Mouse (Mus musculus) T-helper 2 cell (primary cell): ENCODE data around the gene Zfp14.

Experiments
- in situ Hi-C: fragments of 300-600 bp; cut with MboI, MseI; formaldehyde crosslinking; loops from one replicate; pipeline ENCODE4 v1.15.1; 2025; ENCODE audit warnings: high pct_unique_total_duplicates

The Zfp14 gene

DNA sequence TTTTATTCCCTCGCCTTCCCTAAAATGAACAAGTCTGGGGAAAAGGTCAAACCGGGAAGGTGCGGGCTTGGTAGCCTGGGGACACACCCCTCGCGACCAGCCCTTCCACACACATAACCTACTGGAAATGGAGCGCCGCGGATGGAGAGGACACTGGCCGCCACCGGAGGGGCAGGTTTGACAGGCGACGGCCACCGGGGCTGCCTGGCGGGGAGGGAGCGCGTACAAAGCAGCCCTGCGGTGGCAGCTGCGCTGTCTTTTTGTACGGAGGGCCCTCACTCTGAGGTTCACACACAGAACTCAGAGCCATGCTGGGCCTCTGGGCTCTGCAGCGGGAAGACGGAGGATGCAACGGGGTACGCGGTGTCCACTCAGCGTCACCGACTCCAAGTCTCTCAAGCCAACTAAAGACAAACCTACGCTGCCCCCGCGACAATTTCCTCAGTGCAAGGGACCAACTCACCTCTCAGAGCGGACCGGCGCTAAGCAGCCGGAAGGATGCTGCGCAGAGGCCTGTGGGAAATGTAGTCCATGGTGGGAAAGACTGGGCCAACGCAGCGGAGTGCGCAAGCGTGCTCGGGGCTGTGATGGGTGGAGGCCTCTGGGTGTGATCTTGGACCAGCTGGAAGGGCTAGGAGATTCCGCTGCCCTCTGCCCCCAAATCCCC lies at the start of gene Zfp14:
Gene Zfp14 (minus strand): TSS at position 499 of the 667 bp plus-strand sequence.
- in situ Hi-C loops = no loop called here

DNA sequence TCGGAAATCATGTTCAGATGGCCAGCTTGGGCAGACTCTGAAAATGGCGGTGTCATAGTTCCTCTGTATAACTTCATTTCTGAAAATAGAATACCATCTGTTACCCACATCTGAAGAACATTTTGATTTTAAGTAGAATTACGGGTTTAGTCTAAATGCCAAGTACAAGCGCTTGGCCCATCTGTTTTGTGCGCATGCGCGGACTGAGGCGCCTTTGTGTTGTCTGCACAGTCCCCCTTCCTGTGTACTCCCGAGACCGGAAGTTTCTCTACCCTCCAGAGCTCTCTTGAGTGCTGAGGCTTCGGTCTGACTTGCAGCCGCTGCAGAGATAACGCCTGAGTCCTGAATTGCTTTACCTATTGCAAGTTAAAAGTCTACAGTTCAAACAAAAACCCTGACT lies 48.1 kb upstream of the Zfp14 start:
- in situ Hi-C loops = no loop called here

DNA sequence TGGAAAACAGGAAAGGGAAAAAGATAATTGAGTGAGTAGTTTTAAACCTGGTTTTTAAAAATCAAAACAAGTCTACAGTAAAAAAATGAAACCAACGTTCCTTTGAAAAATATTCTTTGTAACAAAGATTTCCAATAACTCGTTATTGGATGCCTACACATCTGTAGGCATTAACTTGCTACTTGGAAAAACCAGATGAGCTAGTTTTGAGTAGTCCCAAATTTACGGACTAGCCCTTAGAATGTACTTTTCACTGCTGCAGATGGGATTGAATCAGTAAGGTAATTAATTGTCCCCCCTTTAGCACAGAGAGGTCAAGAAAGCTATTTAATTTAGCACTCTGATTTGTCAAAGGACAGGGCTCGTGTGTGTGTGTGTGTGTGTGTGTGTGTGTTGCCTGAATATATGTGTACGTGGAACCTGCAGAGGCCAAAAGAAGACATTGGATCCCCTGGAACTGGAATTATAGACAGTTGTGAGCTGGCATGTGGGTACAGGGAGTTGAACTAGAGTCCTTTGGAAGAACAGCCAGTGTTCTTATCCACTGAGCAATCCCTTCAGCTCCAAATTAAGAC lies 44.5 kb upstream of the Zfp14 start:
- in situ Hi-C loops = no loop called here

DNA sequence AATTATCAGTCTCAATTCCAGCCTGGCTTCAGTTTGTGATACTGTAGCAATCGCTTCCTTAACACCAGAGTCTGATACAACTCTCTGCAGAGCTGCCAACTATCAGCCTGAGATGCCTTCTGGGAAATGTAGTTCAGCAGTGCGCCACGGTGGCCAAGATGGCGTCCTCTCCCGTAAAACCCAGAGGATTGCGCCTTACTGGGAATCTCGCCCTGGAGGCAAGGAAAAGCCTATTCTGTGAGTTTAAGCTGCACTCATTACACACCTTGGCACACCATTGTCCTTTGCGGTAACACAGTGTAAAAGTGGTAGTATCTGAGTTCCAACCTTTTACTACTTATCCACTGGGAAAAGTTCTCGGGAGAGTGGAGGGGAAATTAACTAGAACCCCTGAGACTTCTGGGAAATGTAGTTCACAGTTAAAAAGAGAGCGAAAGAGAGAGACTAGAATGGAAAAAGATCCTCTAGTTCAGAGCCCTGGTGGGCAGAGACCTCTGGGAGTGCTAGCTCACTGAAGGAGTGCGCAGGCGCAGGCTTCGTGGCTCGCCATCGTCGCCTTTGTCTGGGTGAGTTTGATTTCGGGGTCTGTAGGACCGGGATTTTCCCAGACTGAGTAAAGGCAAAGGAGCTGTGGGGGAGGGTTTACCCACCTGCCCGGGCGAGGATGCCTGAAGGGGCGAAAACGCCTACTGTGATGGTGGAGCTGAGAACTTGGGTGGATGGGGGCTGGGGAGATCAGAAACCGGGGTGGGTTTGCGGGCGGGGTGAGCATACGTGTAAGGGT lies 43.7 kb upstream of the Zfp14 start, which contains the start of gene Zfp260:
Gene Zfp260 (plus strand): TSS at position 132 of the 784 bp plus-strand sequence.
- in situ Hi-C loops = no loop called here

DNA sequence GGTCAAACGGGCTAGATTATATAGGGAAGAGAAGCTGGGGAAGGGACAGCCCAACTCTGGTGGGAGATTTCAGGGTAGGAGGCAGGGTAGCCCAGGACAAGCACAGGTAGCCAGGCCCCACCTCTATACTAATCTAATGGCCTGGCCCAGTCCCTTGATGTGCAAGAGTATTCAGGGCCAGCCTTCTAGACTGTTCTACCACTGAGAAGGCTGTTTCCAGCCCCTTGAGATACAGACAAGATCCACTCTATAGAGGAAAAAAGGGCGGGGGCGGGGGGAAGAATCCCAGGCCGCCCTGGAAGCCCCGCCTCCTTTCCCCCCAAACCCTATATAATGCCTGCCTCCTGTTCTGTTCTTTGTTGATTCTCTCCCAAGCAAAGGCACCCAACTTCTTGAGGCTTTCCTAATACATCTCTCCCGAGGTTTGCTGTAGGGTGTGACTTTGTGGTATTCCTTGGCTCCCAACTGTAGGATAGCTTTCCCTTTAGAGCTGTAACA lies 42.8 kb upstream of the Zfp14 start:
- in situ Hi-C loops = no loop called here

DNA sequence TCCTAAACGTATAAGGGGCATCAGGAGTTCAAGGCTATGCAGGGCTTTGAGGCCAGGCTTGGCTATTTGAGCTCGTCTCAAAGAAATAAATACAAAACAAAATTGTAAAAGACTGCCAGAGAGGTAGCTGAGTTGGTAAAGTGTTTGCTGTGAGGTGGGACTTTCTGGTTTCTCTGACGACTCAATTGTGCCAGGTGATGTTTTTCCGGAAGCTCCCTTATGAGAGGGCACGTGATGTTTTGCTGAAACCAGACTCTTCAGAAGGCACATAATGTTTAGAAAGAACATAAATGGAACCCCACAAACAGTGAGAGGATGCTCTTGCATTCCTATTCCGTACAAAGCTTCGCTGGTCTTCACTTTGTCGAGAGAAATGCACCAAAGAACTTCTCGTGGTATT lies 41.5 kb upstream of the Zfp14 start:
- in situ Hi-C loops = no loop called here

DNA sequence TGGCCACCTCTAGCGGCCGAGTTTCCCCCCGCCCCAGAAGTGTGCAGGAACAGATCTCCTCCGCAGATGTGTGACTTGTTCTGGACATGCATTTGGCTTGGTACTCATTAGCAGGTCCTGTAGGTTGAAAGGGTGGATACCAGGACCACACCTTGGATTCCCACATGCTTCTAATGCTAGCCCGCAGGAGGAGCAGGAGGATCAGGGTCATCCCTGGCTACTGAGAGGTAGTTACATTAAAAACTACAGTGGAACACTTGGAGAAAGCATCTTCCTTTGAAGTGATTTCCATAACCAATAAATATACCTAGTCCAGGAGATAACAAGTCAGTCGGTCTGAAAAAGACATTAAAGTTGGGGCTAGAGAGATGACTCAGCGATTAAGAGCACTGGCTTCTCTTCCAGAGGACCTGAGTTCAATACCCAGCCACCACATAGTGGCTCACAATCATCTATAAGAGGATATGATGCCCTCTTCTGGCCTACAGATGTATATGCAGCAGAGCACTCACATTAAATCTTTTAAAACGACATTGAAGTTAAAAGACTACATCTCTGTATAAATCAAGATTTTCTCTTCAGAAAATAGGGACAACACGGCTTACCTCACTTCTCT lies 39.9 kb upstream of the Zfp14 start:
- in situ Hi-C loops = no loop called here

DNA sequence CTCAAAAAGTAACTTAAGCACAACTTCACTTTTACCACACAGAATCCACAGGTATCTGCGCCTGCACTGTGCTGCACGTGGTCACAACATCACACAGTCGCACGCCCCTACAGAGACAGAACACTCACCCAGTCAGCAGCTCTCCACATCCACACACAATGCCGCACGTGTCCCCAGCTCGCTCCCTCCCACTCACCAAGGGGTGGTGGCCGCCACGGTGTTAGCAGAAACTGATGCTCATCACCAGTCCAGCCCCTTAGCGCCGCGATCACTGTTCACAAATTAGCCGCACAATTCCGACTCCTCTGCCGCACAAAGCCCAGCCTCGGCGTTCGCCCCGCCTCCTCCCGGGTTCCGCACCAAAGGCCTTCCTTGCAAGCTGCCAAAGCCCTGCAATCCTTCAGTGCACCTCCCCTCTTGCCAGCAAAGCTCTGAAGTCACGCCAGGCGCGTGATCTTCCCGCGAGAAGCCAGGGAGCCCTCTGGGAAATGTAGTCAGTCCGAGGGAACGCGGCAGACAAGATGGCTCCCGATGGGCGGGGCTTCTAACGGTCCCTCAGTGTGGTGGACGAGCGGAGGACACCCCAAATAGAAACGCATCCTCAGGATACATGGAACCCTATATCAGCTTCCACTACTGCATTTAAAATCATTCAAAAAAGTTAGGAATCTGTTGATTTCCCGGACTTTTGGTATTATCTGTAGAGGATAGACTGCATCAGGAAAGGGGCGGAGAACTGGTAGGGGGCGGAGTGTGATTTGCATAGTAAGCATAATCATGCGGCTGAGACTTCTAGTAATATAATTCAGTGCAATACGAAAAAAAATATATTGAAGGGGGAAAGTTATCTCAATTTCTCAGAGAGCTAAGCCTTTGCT lies 39.2 kb upstream of the Zfp14 start, which contains the start of the genes Gm26920 and Zfp566:
Gene Gm26920 (minus strand): TSS at position 319 of the 878 bp plus-strand sequence.
Gene Zfp566 (minus strand): TSS at position 436 of the 878 bp plus-strand sequence.
- in situ Hi-C loops = no loop called here

DNA sequence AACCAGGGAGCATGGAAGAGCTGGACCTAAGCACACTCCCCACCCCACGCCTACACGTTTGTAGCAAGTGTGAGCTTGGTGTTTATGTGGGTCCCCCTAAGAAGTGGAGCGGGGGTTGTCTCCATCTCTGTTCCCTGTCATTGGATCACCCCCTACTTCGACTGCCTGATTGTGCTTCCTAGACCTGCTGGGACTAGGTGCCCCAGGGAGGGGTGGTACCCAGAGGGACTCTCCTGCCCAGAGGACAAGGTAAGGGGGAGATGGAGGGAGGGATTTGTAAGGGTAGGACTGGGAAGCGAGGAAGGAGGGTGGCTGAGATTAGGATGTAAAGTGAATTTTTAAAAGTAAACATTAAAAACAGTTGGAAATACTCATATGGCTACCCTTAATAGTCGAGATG lies 38.2 kb upstream of the Zfp14 start:
- in situ Hi-C loops = no loop called here

DNA sequence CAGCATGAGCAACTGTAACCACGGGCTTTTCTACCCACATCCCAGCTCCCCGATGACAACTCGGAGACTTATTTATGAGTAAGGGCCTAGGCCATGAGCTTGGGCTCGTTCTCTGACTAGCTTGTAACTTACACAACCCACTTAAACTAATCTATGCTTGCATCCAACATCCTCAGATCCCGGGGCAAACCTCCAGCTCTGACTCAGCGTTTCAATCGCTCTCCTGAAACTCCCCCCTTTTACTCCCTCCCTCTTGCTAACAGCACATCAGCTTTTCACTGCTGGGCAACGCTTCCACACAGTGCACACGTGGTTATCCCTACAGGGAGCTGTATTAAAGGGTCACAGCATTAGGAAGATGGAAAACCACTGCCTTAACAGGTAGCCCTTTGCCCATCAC lies 35.3 kb upstream of the Zfp14 start:
- in situ Hi-C loops = no loop called here

DNA sequence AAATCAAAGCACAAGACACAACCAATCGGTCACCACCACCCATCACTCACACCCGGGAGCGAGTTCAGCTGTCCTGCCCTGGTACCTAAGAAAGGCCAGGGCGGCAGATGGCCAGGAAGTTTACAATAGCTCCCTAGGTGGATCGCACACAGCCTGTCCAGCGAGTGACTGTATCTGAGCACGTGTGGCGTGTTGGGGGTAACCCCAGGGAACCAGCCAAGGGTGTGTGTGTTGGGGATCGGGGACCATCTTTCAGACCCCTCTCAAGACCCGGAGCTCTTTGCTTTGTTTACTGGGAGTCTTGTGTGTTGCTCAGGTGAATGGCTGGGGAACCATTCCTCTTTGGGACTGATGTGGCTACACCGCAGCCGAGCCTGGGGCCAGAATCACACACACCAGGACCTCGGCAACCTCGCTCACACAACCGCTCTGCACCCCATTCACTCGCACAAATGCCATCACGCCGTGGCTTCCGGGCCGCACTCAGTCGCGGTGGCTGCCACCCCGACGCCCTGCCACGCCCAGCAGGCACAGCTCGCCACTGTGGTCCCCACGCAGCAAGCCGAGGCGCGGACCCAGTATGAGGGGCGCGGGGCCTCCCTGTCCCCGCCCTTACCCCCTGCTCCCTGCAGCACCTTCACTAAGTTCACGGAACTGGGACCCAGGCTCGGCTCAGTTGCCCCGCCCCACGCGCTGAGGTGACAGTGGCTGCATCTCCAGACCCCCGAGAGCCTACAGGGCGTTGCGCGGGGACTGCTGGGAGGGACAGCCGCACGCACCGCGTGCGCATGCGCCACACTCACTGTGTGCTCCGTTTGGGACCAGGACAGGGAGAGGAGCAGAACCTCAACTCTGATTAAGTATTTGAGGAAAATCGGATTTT lies 21.2 kb upstream of the Zfp14 start, which contains the start of gene Zfp82:
Gene Zfp82 (minus strand): TSS at position 755 of the 883 bp plus-strand sequence.
- in situ Hi-C loops = no loop called here

DNA sequence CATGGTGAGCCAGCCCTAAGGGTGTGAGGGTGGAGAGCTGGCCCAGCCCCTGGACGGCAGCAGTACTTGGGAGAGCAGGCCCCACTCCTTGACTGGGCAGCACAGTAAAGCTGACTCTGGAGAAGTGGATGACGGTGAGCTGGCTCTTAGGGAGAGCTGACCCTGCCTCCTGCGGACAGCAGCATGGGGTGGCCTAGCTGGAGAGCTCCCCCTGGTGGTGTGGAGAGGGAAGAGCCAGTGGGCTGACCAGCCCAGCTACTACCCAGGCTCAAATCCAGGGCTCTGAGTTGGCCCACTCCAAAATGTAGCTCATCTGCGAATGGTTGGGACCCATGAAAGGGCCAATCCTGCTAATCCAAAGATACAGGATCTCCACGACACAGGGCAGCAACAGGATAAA lies 13.4 kb upstream of the Zfp14 start:
- in situ Hi-C loops = no loop called here

DNA sequence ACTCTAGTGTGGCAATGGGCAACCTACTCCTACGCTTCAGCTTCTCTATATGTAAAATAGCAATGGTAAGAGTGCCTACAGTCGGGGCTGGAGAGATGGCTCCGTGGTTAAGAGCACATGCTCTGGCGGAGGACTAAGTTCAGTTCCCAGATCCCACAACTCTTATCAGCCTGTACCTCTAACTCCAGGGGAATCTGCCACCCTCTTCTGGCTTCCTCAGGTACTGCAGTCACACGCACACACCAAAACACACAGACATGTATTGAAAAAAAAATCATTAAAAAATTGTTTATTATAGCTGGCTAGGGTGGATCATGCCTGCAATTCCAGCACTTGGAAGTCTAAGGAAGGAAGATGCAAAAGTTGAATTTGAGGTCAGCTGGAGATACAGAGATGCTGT lies 11.3 kb upstream of the Zfp14 start:
- in situ Hi-C loops = no loop called here

DNA sequence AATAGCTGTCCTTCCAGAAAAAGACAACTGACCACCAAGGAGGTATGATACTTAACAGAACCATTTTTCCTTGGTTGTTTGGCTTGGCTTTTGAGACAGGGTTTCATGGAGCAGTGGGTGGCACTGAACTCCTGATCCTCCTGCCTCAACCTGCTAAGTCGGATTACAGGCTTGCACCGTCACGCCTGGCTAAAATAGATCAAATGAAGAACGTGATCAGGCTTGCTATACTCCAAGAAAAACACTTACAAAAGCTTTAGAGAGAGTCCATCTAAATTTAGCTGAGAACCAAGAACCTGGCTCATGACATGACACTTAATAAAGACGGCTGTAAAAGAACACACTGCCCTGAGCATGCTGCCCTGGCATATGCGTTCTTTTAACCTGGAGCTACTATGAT lies 9.2 kb upstream of the Zfp14 start:
- in situ Hi-C loops = no loop called here

DNA sequence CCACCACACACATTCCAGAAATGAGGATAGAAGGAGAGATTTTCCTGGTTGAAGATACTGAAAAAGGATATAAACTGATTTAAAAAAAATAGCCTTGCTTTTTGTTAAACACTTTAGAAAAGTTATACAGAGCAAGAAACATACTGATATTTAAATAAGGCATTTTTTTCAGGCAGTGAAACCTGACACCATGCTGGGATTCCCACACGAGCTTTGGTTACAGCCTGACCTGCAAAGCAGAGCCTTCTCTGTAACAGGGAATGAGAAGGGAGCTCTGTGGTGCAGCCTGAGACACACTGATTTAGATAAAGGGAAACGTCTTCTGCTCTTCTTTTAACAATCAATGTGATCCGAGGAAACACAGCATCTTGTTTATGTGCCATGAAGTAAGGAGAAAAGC lies 2.4 kb upstream of the Zfp14 start:
- in situ Hi-C loops = no loop called here

DNA sequence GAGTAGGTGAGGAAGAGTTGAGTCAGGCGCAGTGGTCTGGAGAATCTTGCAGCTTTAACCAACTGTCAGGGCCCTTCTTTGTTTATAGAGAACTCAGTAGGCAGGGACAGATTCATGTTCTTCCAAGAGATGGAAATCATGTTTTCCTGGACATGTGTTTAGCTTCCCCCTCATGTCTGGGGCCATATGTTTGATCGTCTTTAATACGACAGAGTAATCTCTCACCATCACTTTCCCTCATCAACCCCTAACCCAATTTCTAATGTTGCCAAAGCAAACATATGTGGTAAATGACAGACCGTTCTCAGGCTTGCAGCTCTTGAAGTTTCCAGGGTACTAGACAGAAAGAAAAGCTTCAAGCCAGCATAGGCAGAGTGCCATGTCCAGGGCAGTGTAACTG lies 3.1 kb downstream of the Zfp14 start:
- in situ Hi-C loops = no loop called here

DNA sequence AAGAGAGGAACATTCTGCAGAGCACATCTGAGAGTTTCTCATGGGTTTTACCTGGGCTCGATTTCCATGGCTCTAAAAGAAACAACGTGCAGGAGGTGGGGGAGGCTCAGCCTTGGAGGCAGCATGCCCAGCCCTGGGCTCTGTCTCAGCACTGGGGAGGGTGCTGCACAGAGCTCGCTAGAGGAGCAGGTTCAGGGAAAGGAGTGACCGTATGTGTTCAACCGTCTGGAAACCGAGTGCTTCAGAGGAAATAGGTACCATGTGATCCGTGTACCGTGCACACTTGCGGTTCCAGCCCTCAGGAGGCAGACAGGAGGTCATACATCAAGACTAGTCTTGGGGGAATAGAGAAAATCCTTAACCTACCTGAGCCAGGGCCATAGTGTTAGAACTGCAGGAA lies 6.8 kb downstream of the Zfp14 start:
- in situ Hi-C loops = no loop called here

DNA sequence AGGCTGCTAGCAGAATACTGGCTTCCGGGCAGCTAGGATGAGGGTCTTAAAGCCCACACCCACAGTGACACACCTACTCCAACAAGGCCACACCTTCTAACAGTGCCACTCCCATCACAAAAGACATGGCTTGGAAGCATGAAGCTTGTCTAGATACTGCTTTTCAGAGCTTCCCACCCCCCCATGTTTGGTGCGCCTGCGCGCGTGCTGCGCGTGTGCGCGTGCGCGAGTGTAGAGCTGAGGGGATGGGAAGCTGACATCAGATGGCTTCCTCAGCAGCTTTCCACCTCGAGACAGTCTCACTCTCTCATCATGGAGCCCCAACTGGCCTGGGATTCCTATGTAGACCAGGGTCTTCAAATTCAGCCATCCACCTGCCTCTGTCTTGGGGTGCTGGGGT lies 16.8 kb downstream of the Zfp14 start:
- in situ Hi-C loops = no loop called here

DNA sequence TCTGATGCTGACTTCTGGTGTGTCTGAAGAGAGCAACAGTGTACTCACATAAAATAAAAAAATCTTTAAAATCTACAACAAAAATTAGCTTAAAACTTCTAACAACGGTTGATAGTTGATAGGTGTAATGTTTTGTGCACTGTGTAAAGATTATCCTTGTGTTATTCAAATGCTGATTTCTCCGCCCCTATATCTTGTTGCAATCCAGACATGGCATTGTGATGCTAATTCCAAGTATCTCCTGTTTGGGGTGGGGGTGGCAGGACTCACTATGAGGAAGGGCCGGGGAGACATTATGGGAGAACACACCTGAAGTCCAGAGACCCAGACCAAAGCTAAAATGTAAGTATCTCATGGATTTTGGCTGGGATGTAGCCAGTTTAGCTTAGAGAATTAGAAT lies 19.8 kb downstream of the Zfp14 start:
- in situ Hi-C loops = no loop called here

DNA sequence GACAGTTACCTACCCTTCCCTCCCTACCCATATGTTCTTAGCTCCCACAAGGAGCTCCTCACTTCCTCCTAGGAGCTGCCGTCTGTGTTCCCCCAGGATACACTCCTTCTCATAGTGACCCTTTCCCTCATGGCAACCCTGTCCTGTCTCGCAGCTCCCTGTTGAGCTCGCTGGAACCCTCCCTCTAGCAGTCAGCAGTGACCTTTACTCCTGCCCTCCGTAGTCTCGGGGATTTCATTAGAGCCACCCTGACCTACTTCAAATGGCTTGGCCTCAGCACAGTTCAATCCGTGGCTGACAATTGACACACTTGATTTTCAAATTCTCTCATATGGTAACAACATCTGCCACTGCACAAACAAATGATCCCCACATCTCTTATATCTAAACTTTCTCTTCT lies 20.5 kb downstream of the Zfp14 start:
- in situ Hi-C loops = no loop called here
